Mouse (Mus musculus): Measurements from ENCODE around the gene Snap47. TPM values are rescaled to one million over a fixed set of nuclear protein-coding genes. Genes with fewer than 3 reads are reported as not detected.

Snap47 gene
- polyA plus RNA-seq, 1 experiment from 2014 or later: 695 TPM

GRCm38 (mm10) chr11:59366633-59367032 is 84.4 kb downstream of the Snap47 start:
- no peak; the same call in 1 of the 2 replicates for ATAC-seq (ENCODE audit: low read depth)
- no peaks in the 10 kb centered on the region for H3K36me3 ChIP-seq (ENCODE audit: control insufficient read depth, insufficient read depth, low read length)
- no peak overlapping the region for H3K27ac ChIP-seq (ENCODE audit: low read depth, low read length)
- H3K4me2 ChIP-seq (ENCODE audit: low read depth, low read length): no peak overlapping the region
- 21% methylated on average over 3 of the region's 3 CpGs for WGBS
- H3K4me1 ChIP-seq (ENCODE audit: control insufficient read depth, insufficient read depth, low read length): no peaks in the 10 kb centered on the region
- H3K9me3 ChIP-seq (ENCODE audit: control insufficient read depth, low read length): no peaks in the 10 kb centered on the region
- no peak overlapping the region for H3K4me3 ChIP-seq (ENCODE audit: low read depth, low read length)
- H3K9ac ChIP-seq (replicated peaks; ENCODE audit: low read depth, low read length): no peak overlapping the region
- H3K27me3 ChIP-seq (ENCODE audit: control insufficient read depth, insufficient read depth, low read length): no peaks in the 10 kb centered on the region

GRCm38 (mm10) chr11:59366031-59366430 is 85.0 kb downstream of the Snap47 start:
- H3K27me3 ChIP-seq (ENCODE audit: control insufficient read depth, insufficient read depth, low read length): no peaks in the 10 kb centered on the region
- H3K9ac ChIP-seq (replicated peaks; ENCODE audit: low read depth, low read length): no peak overlapping the region
- no peaks in the 10 kb centered on the region for H3K4me1 ChIP-seq (ENCODE audit: control insufficient read depth, insufficient read depth, low read length)
- 44% methylated on average over 3 of the region's 3 CpGs for WGBS
- no peak overlapping the region for H3K4me3 ChIP-seq (ENCODE audit: low read depth, low read length)
- H3K4me2 ChIP-seq (ENCODE audit: low read depth, low read length): no peak overlapping the region
- H3K36me3 ChIP-seq (ENCODE audit: control insufficient read depth, insufficient read depth, low read length): no peaks in the 10 kb centered on the region
- H3K9me3 ChIP-seq (ENCODE audit: control insufficient read depth, low read length): no peaks in the 10 kb centered on the region
- ATAC-seq (ENCODE audit: low read depth): no peak
- no peak overlapping the region for H3K27ac ChIP-seq (ENCODE audit: low read depth, low read length)

DNA sequence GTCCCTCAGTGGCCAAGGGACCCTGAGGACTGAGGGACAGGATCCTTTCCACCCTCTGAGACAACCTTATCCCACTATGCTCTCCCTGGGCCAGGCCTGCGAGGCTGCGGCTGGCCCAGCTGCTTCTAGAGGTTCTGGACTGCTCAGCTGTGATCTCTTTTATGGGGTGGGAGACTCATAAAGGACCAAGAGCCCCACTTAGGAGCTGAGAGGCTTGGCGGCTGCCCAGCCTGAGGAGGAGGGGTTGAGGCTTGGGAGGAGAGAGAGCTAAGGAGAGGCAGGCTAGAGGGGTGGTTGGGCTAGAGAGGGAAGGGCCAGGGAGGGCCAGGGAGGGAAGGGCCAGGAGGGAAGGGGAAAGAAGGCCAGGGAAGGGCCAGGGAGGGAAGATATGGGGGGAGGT is 86.6 kb downstream of the Snap47 start:
- H3K27ac ChIP-seq (ENCODE audit: low read depth, low read length): no peak overlapping the region
- ATAC-seq (ENCODE audit: low read depth): no peak
- no peak overlapping the region for H3K4me2 ChIP-seq (ENCODE audit: low read depth, low read length)
- 47% methylated on average over 3 of the region's 3 CpGs for WGBS
- no peak overlapping the region for H3K4me3 ChIP-seq (ENCODE audit: low read depth, low read length)
- no peak overlapping the region for H3K9ac ChIP-seq (replicated peaks; ENCODE audit: low read depth, low read length)
- H3K9me3 ChIP-seq (ENCODE audit: control insufficient read depth, low read length): no peaks in the 10 kb centered on the region
- H3K4me1 ChIP-seq (ENCODE audit: control insufficient read depth, insufficient read depth, low read length): no peaks in the 10 kb centered on the region
- H3K27me3 ChIP-seq (ENCODE audit: control insufficient read depth, insufficient read depth, low read length): no peaks in the 10 kb centered on the region
- no peaks in the 10 kb centered on the region for H3K36me3 ChIP-seq (ENCODE audit: control insufficient read depth, insufficient read depth, low read length)

DNA sequence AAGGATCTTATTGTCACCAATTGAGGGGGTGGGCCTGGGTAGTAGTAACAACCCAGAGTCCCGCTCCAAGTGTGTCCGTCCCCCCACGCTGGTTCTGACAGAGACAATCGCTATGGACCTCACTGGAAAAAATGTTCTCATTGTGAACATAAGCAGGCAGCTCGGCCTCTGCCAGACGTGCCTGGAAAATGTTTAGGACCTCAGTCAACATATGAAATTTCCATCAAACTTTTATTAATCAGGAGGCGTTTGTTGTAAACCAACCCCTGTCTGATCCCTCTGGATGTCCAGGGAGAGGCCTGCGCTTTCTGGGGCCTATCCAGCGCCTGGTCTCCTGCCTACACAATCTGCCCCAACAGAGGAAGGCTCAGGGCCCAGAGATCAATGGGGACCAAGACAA is 87.0 kb downstream of the Snap47 start:
- H3K4me1 ChIP-seq (ENCODE audit: control insufficient read depth, insufficient read depth, low read length): no peaks in the 10 kb centered on the region
- H3K9ac ChIP-seq (replicated peaks; ENCODE audit: low read depth, low read length): no peak overlapping the region; the same call in 1 of the 2 replicates
- H3K9me3 ChIP-seq (ENCODE audit: control insufficient read depth, low read length): no peaks in the 10 kb centered on the region
- H3K27me3 ChIP-seq (ENCODE audit: control insufficient read depth, insufficient read depth, low read length): no peaks in the 10 kb centered on the region
- no peaks in the 10 kb centered on the region for H3K36me3 ChIP-seq (ENCODE audit: control insufficient read depth, insufficient read depth, low read length)
- H3K4me2 ChIP-seq (ENCODE audit: low read depth, low read length): no peak overlapping the region
- no peak overlapping the region for H3K27ac ChIP-seq (ENCODE audit: low read depth, low read length)
- no peak for ATAC-seq (ENCODE audit: low read depth)
- 88% methylated on average over 9 of the region's 9 CpGs for WGBS
- no peak overlapping the region for H3K4me3 ChIP-seq (ENCODE audit: low read depth, low read length)

- Histone ChIP-seq H3K9me3 (ENCODE audit: control insufficient read depth, low read length) (no peaks in the 10 kb centered on the region), H3K4me2 (ENCODE audit: low read depth, low read length) (no peak overlapping the region), H3K4me1 (ENCODE audit: control insufficient read depth, insufficient read depth, low read length) (no peaks in the 10 kb centered on the region), H3K36me3 (ENCODE audit: control insufficient read depth, insufficient read depth, low read length) (no peaks in the 10 kb centered on the region), H3K27me3 (ENCODE audit: control insufficient read depth, insufficient read depth, low read length) (no peaks in the 10 kb centered on the region), H3K4me3 (ENCODE audit: low read depth, low read length) (no peak overlapping the region), H3K27ac (ENCODE audit: low read depth, low read length) (no peak overlapping the region), H3K9ac (replicated peaks; ENCODE audit: low read depth, low read length) (no peak overlapping the region)
- no peak for ATAC-seq (ENCODE audit: low read depth)
- 88% methylated on average over 9 of the region's 9 CpGs for WGBS
Observed at GRCm38 (mm10) chr11:59361291-59361690, 89.7 kb downstream of the Snap47 start.

Other genes with a start within 250 kb of the Snap47 start
- 97.4 and 108 TPM in 2 replicates for gene Mrpl55, start 248.7 kb downstream of the Snap47 start, polyA plus RNA-seq (2014; fragmentation: Nextera tagmentation; extraction: Ambion mirVana)
- gene 2310033P09Rik, start 242.9 kb downstream of the Snap47 start, polyA plus RNA-seq (2014; fragmentation: Nextera tagmentation; extraction: Ambion mirVana): 22.4 and 25.4 TPM in 2 replicates
- gene Arf1, start 222.9 kb downstream of the Snap47 start, polyA plus RNA-seq (2014; fragmentation: Nextera tagmentation; extraction: Ambion mirVana): 617 and 621 TPM in 2 replicates
- gene Wnt3a, start 160.4 kb downstream of the Snap47 start, polyA plus RNA-seq (2014; fragmentation: Nextera tagmentation; extraction: Ambion mirVana): 0.12 and 0.31 TPM in 2 replicates
- gene Wnt9a, start 144.3 kb downstream of the Snap47 start, polyA plus RNA-seq (2014; fragmentation: Nextera tagmentation; extraction: Ambion mirVana): 0.72 and 2.1 TPM in 2 replicates
- not detected in 2 replicates for gene Prss38, start 75.5 kb downstream of the Snap47 start, polyA plus RNA-seq (2014; fragmentation: Nextera tagmentation; extraction: Ambion mirVana)
- 20.9 and 21.4 TPM in 2 replicates for gene Jmjd4, start 1.1 kb downstream of the Snap47 start, polyA plus RNA-seq (2014; fragmentation: Nextera tagmentation; extraction: Ambion mirVana)
- 13.9 and 15.0 TPM in 2 replicates for gene Zfp867, start 21.3 kb upstream of the Snap47 start, polyA plus RNA-seq (2014; fragmentation: Nextera tagmentation; extraction: Ambion mirVana)
- gene Zkscan17, start 75.6 kb upstream of the Snap47 start, polyA plus RNA-seq (2014; fragmentation: Nextera tagmentation; extraction: Ambion mirVana): 11.3 and 13.0 TPM in 2 replicates
- 0.12 and 0.17 TPM in 2 replicates for gene Nlrp3, start 90.4 kb upstream of the Snap47 start, polyA plus RNA-seq (2014; fragmentation: Nextera tagmentation; extraction: Ambion mirVana)
- 0.12 TPM in 1 of 2 replicates, not detected in the other for gene Olfr222, start 125.0 kb upstream of the Snap47 start, polyA plus RNA-seq (2014; fragmentation: Nextera tagmentation; extraction: Ambion mirVana)
- gene Olfr223, start 142.1 kb upstream of the Snap47 start, polyA plus RNA-seq (2014; fragmentation: Nextera tagmentation; extraction: Ambion mirVana): not detected in 2 replicates
- gene Mprip, start 210.1 kb upstream of the Snap47 start, polyA plus RNA-seq (2014; fragmentation: Nextera tagmentation; extraction: Ambion mirVana): 54.6 and 61.9 TPM in 2 replicates

Measured in neural tube, embryonic 14.5 days (tissue).